Mouse (Mus musculus): ENCODE data around the gene Adra1b. TPM values are rescaled to one million over a fixed set of nuclear protein-coding genes. Genes with fewer than 3 reads are reported as not detected.

Adra1b gene
- polyA plus RNA-seq, 1 experiment from 2014 or later, result 1.6 TPM

GRCm38 (mm10) chr11:43911646-43912045, 10.6 kb upstream of the Adra1b start:
- ATAC-seq (replicated peaks; ENCODE audit: low FRiP score, low read depth) (no peak), DNase-seq (ENCODE audit: low spot score) (no peak)
- H3K9ac ChIP-seq (ENCODE audit: low read depth, low read length), result no peak overlapping the region
- H3K4me2 ChIP-seq (ENCODE audit: low read length), result no peak overlapping the region
- no peaks in the 10 kb centered on the region for H3K9me3 ChIP-seq (replicated peaks; ENCODE audit: low read length)
- H3K36me3 ChIP-seq (ENCODE audit: insufficient read depth, low read length), result no peaks in the 10 kb centered on the region
- H3K27me3 ChIP-seq (ENCODE audit: insufficient read depth, low read length), result no peaks in the 10 kb centered on the region
- no peak for TF ChIP-seq CTCF (IDR thresholded peaks at IDR 0.05; ENCODE audit: low read depth)
- no peak overlapping the region for H3K27ac ChIP-seq
- H3K4me3 ChIP-seq (replicated peaks; ENCODE audit: low read depth, low read length), result no peak overlapping the region
- H3K4me1 ChIP-seq (replicated peaks; ENCODE audit: insufficient read depth, low read length), result no peaks in the 10 kb centered on the region
- 64% methylated on average over 6 of the region's 6 CpGs for WGBS

GRCm38 (mm10) chr11:43903351-43903750, 2.3 kb upstream of the Adra1b start:
- Histone ChIP-seq H3K4me2 (ENCODE audit: low read length) (no peak overlapping the region), H3K4me1 (replicated peaks; ENCODE audit: insufficient read depth, low read length) (no peaks in the 10 kb centered on the region), H3K9me3 (replicated peaks; ENCODE audit: low read length) (no peaks in the 10 kb centered on the region), H3K36me3 (ENCODE audit: insufficient read depth, low read length) (no peaks in the 10 kb centered on the region), H3K4me3 (replicated peaks; ENCODE audit: low read depth, low read length) (no peak overlapping the region), H3K27me3 (ENCODE audit: insufficient read depth, low read length) (no peaks in the 10 kb centered on the region), H3K27ac (no peak overlapping the region), H3K9ac (ENCODE audit: low read depth, low read length) (no peak overlapping the region)
- TF ChIP-seq CTCF (IDR thresholded peaks at IDR 0.05; ENCODE audit: low read depth), result no peak
- 80% methylated on average over 10 of the region's 10 CpGs for WGBS
- no peak for DNase-seq (ENCODE audit: low spot score)
- no peak for ATAC-seq (replicated peaks; ENCODE audit: low FRiP score, low read depth)

GRCm38 (mm10) chr11:43899696-43900095, 1.3 kb downstream of the Adra1b start:
- no peak overlapping the region for H3K4me2 ChIP-seq (ENCODE audit: low read length)
- H3K9ac ChIP-seq (ENCODE audit: low read depth, low read length), result no peak overlapping the region
- H3K4me1 ChIP-seq (replicated peaks; ENCODE audit: insufficient read depth, low read length), result no peaks in the 10 kb centered on the region
- H3K36me3 ChIP-seq (ENCODE audit: insufficient read depth, low read length), result no peaks in the 10 kb centered on the region
- no peak for ATAC-seq (replicated peaks; ENCODE audit: low FRiP score, low read depth)
- no peak for TF ChIP-seq CTCF (IDR thresholded peaks at IDR 0.05; ENCODE audit: low read depth)
- no peak for DNase-seq (ENCODE audit: low spot score)
- no peak overlapping the region for H3K4me3 ChIP-seq (replicated peaks; ENCODE audit: low read depth, low read length)
- WGBS, result 100% methylated on average over 2 of the region's 2 CpGs
- no peak overlapping the region for H3K27ac ChIP-seq
- H3K27me3 ChIP-seq (ENCODE audit: insufficient read depth, low read length), result no peaks in the 10 kb centered on the region
- no peaks in the 10 kb centered on the region for H3K9me3 ChIP-seq (replicated peaks; ENCODE audit: low read length)

- DNase-seq (ENCODE audit: low spot score) (no peak), ATAC-seq (replicated peaks; ENCODE audit: low FRiP score, low read depth) (no peak)
- H3K9me3 ChIP-seq (replicated peaks; ENCODE audit: low read length), result no peaks in the 10 kb centered on the region
- H3K9ac ChIP-seq (ENCODE audit: low read depth, low read length), result no peak overlapping the region
- no peak overlapping the region for H3K27ac ChIP-seq
- WGBS, result 56% methylated on average over 2 of the region's 2 CpGs
- no peaks in the 10 kb centered on the region for H3K4me1 ChIP-seq (replicated peaks; ENCODE audit: insufficient read depth, low read length)
- no peak overlapping the region for H3K4me2 ChIP-seq (ENCODE audit: low read length)
- H3K4me3 ChIP-seq (replicated peaks; ENCODE audit: low read depth, low read length), result no peak overlapping the region
- no peaks in the 10 kb centered on the region for H3K27me3 ChIP-seq (ENCODE audit: insufficient read depth, low read length)
- no peak for TF ChIP-seq CTCF (IDR thresholded peaks at IDR 0.05; ENCODE audit: low read depth)
- no peaks in the 10 kb centered on the region for H3K36me3 ChIP-seq (ENCODE audit: insufficient read depth, low read length)
These were observed 5.7 kb downstream of the Adra1b start for GRCm38 (mm10) chr11:43895323-43895722.

GRCm38 (mm10) chr11:43892546-43892945, 8.5 kb downstream of the Adra1b start:
- TF ChIP-seq CTCF (IDR thresholded peaks at IDR 0.05; ENCODE audit: low read depth), result no peak

GRCm38 (mm10) chr11:43891457-43891856, 9.6 kb downstream of the Adra1b start:
- DNase-seq (ENCODE audit: low spot score), result no peak
- no peak overlapping the region for H3K4me3 ChIP-seq (replicated peaks; ENCODE audit: low read depth, low read length)
- 82% methylated on average over 3 of the region's 3 CpGs for WGBS
- ATAC-seq (replicated peaks; ENCODE audit: low FRiP score, low read depth), result no peak
- no peak for TF ChIP-seq CTCF (IDR thresholded peaks at IDR 0.05; ENCODE audit: low read depth)
- no peak overlapping the region for H3K27ac ChIP-seq
- no peaks in the 10 kb centered on the region for H3K27me3 ChIP-seq (ENCODE audit: insufficient read depth, low read length)
- H3K9me3 ChIP-seq (replicated peaks; ENCODE audit: low read length), result no peaks in the 10 kb centered on the region
- no peaks in the 10 kb centered on the region for H3K36me3 ChIP-seq (ENCODE audit: insufficient read depth, low read length)
- H3K4me1 ChIP-seq (replicated peaks; ENCODE audit: insufficient read depth, low read length), result no peaks in the 10 kb centered on the region
- H3K9ac ChIP-seq (ENCODE audit: low read depth, low read length), result no peak overlapping the region
- no peak overlapping the region for H3K4me2 ChIP-seq (ENCODE audit: low read length)

More at GRCm38 (mm10) chr11:43892546-43892945, 8.5 kb downstream of the Adra1b start:
- ATAC-seq (replicated peaks; ENCODE audit: low FRiP score, low read depth), result no peak
- no peaks in the 10 kb centered on the region for H3K36me3 ChIP-seq (ENCODE audit: insufficient read depth, low read length)
- no peaks in the 10 kb centered on the region for H3K27me3 ChIP-seq (ENCODE audit: insufficient read depth, low read length)
- no peak overlapping the region for H3K27ac ChIP-seq
- no peak overlapping the region for H3K9ac ChIP-seq (ENCODE audit: low read depth, low read length)
- no peaks in the 10 kb centered on the region for H3K9me3 ChIP-seq (replicated peaks; ENCODE audit: low read length)
- no peak overlapping the region for H3K4me2 ChIP-seq (ENCODE audit: low read length)
- no peak overlapping the region for H3K4me3 ChIP-seq (replicated peaks; ENCODE audit: low read depth, low read length)
- H3K4me1 ChIP-seq (replicated peaks; ENCODE audit: insufficient read depth, low read length), result no peaks in the 10 kb centered on the region
- 72% methylated on average over 4 of the region's 4 CpGs for WGBS
- DNase-seq (ENCODE audit: low spot score), result no peak

GRCm38 (mm10) chr11:43889208-43889915, 11.6 kb downstream of the Adra1b start:
- Histone ChIP-seq H3K9me3 (replicated peaks; ENCODE audit: low read length) (no peaks in the 10 kb centered on the region), H3K4me1 (replicated peaks; ENCODE audit: insufficient read depth, low read length) (no peaks in the 10 kb centered on the region), H3K36me3 (ENCODE audit: insufficient read depth, low read length) (no peaks in the 10 kb centered on the region), H3K4me3 (replicated peaks; ENCODE audit: low read depth, low read length) (no peak overlapping the region), H3K27me3 (ENCODE audit: insufficient read depth, low read length) (no peaks in the 10 kb centered on the region), H3K9ac (ENCODE audit: low read depth, low read length) (no peak overlapping the region), H3K27ac (no peak overlapping the region), H3K4me2 (ENCODE audit: low read length) (no peak overlapping the region)
- ATAC-seq (replicated peaks; ENCODE audit: low FRiP score, low read depth) (no peak), DNase-seq (ENCODE audit: low spot score) (no peak)
- WGBS, result 55% methylated on average over 8 of the region's 8 CpGs
- no peak for TF ChIP-seq CTCF (IDR thresholded peaks at IDR 0.05; ENCODE audit: low read depth)
